Mouse (Mus musculus) heart, embryonic 11.5 days (tissue): Measurements from ENCODE around the gene Itga2b. TPM values are rescaled to one million over a fixed set of nuclear protein-coding genes. Genes with fewer than 3 reads are reported as not detected.

ENCODE experiments used
- microRNA-seq: library from miRNA; unstranded; fragments of <30 nt; microRNA quantifications from one replicate; pipeline ENCODE4, GENCODE M21; 2016; ENCODE audit warnings: borderline number of aligned reads
- polyA plus RNA-seq: library from polyadenylated mRNA; unstranded; fragments of >200 nt; fragmentation: Nextera tagmentation; extraction: Ambion mirVana; gene quantifications from 2 replicates; pipeline ENCODE4 v1.2.1, GENCODE M21; 2014

The Itga2b gene
- polyA plus RNA-seq, 1 experiment from 2014 or later = 8.5 TPM

Small RNA genes within 50 kb of the gene (microRNA-seq; reads per million reads assigned to microRNA genes)
- gene Mir6930 = not detected

Other genes with a start within 250 kb of the Itga2b start
- gene Hdac5, start 240.0 kb downstream of the Itga2b start, polyA plus RNA-seq = 42.8 and 45.3 TPM in 2 replicates
- 12.7 and 13.2 TPM in 2 replicates for gene BC030867, start 221.2 kb downstream of the Itga2b start, polyA plus RNA-seq
- 0.23 TPM in 1 of 2 replicates, not detected in the other for gene Asb16, start 201.4 kb downstream of the Itga2b start, polyA plus RNA-seq
- 40.1 and 40.5 TPM in 2 replicates for gene Tmub2, start 185.2 kb downstream of the Itga2b start, polyA plus RNA-seq
- 9.9 and 12.0 TPM in 2 replicates for gene Atxn7l3, start 173.5 kb downstream of the Itga2b start, polyA plus RNA-seq
- gene Ubtf, start 150.4 kb downstream of the Itga2b start, polyA plus RNA-seq = 52.4 and 56.4 TPM in 2 replicates
- 102 and 112 TPM in 2 replicates for gene Slc4a1, start 103.9 kb downstream of the Itga2b start, polyA plus RNA-seq
- gene Rundc3a, start 76.7 kb downstream of the Itga2b start, polyA plus RNA-seq = 1.3 TPM in 2 replicates
- gene Slc25a39, start 62.2 kb downstream of the Itga2b start, polyA plus RNA-seq = 274 and 281 TPM in 2 replicates
- 110 and 113 TPM in 2 replicates for gene Grn, start 39.8 kb downstream of the Itga2b start, polyA plus RNA-seq
- gene Fam171a2, start 22.4 kb downstream of the Itga2b start, polyA plus RNA-seq = 3.1 and 5.1 TPM in 2 replicates
- gene Gpatch8, start 86.3 kb upstream of the Itga2b start, polyA plus RNA-seq = 26.4 and 36.5 TPM in 2 replicates
- gene Gm11627, start 109.3 kb upstream of the Itga2b start, polyA plus RNA-seq = 13.6 and 13.9 TPM in 2 replicates
- gene Fzd2, start 134.3 kb upstream of the Itga2b start, polyA plus RNA-seq = 23.9 and 25.0 TPM in 2 replicates
- gene Meioc, start 193.6 kb upstream of the Itga2b start, polyA plus RNA-seq = 0.96 and 1.1 TPM in 2 replicates
- 39.5 and 41.8 TPM in 2 replicates for gene Ccdc43, start 227.7 kb upstream of the Itga2b start, polyA plus RNA-seq